8 mouse cellular contexts compared by ENCODE assay signal in genomic region chr11:119036934-119037779, GRCm38 (mm10). TPM values are rescaled to one million over a fixed set of nuclear protein-coding genes. Genes with fewer than 3 reads are reported as not detected.
DNase-seq lines count a peak whose midpoint lies in the region; ATAC-seq and TF ChIP-seq lines count a peak whose summit lies in the region.

No protein-coding gene starts in this region.

- peak; percentile 55 for DNase-seq in adrenal gland, postnatal 14 days
- DNase-seq in adrenal gland, postnatal 25 days: no peak
- peak; percentile 49 for DNase-seq in urinary bladder, postnatal 14 days (ENCODE audit: low spot score)
- DNase-seq in urinary bladder, postnatal 10 days (ENCODE audit: low spot score): no peak
- DNase-seq in left cerebral cortex, adult 8-10 months (ENCODE audit: low spot score in 2 of 2): no peak

- peak overlapping the region; percentile 81 for H3K4me2 ChIP-seq in intestine, postnatal 0 days (replicated peaks; ENCODE audit: low read depth)
- H3K4me2 ChIP-seq in midbrain, embryonic 16.5 days (ENCODE audit: low read length): peak overlapping the region; percentile 64

- H3K36me3 ChIP-seq in intestine, postnatal 0 days (ENCODE audit: control insufficient read depth, insufficient read depth): peaks cover 8% of the 10 kb centered on the region; the same call in 1 of the 2 replicates
- H3K36me3 ChIP-seq in midbrain, embryonic 16.5 days (ENCODE audit: control insufficient read depth, insufficient read depth, low read length): 0 out of 2 replicates have a peak, but pooled peaks cover 5% of the 10 kb centered on the region

- peak overlapping the region; percentile 48 for H3K4me3 ChIP-seq in intestine, postnatal 0 days (ENCODE audit: low read depth, low read length)
- H3K4me3 ChIP-seq in midbrain, embryonic 16.5 days (ENCODE audit: low read depth, low read length): peak overlapping the region; percentile 39

- H3K9me3 ChIP-seq in intestine, postnatal 0 days (ENCODE audit: control insufficient read depth): no peaks in the 10 kb centered on the region
- no peaks in the 10 kb centered on the region for H3K9me3 ChIP-seq in midbrain, embryonic 16.5 days (replicated peaks; ENCODE audit: control insufficient read depth, low read length, poor library complexity, severe bottlenecking)

- ATAC-seq in intestine, postnatal 0 days: no peak
- ATAC-seq in midbrain, embryonic 16.5 days: no peak
- no peak for ATAC-seq in megakaryocyte progenitor cell, adult 5-6 weeks (replicated peaks; ENCODE audit: poor library complexity)

- H3K9ac ChIP-seq in intestine, postnatal 0 days (ENCODE audit: low read depth, low read length): peak overlapping the region; percentile 11; the same call in 1 of the 2 replicates
- H3K9ac ChIP-seq in midbrain, embryonic 16.5 days (ENCODE audit: low read depth, low read length): peak overlapping the region; percentile 55

- TF ChIP-seq CTCF in intestine, postnatal 0 days (IDR thresholded peaks at IDR 0.05; ENCODE audit: low read depth): no peak

- no peak overlapping the region for H3K27ac ChIP-seq in intestine, postnatal 0 days (ENCODE audit: low read depth, low read length)
- no peak overlapping the region for H3K27ac ChIP-seq in midbrain, embryonic 16.5 days (ENCODE audit: low read length)

- peaks cover 54% of the 10 kb centered on the region for H3K27me3 ChIP-seq in intestine, postnatal 0 days (replicated peaks; ENCODE audit: control insufficient read depth, insufficient read depth, low read length)
- peaks cover 31% of the 10 kb centered on the region for H3K27me3 ChIP-seq in midbrain, embryonic 16.5 days (ENCODE audit: control insufficient read depth, insufficient read depth, low read depth, low read length)

- 12% methylated on average over 57 of the region's 57 CpGs for WGBS in intestine, postnatal 0 days
- WGBS in midbrain, embryonic 16.5 days: 6% methylated on average over 57 of the region's 57 CpGs

- peaks cover 19% of the 10 kb centered on the region; the same call in 1 of the 2 replicates for H3K4me1 ChIP-seq in intestine, postnatal 0 days (replicated peaks; ENCODE audit: control insufficient read depth, insufficient read depth, low read length)
- peaks cover 53% of the 10 kb centered on the region for H3K4me1 ChIP-seq in midbrain, embryonic 16.5 days (ENCODE audit: control insufficient read depth, insufficient read depth, low read length)

RNA-seq across cellular contexts. Expression of gene Cbx8, which starts 3.6 kb away (rescaled TPM):
- total RNA-seq in adrenal gland, postnatal 14 days (2021): 13.1 and 16.7 TPM in 2 replicates
- 9.2 and 13.0 TPM in 2 replicates for total RNA-seq in adrenal gland, postnatal 25 days (2021)
- 6.4 and 6.6 TPM in 2 replicates for polyA plus RNA-seq in intestine, postnatal 0 days (2015; fragmentation: Nextera tagmentation; extraction: Ambion mirVana)
- polyA plus RNA-seq in midbrain, embryonic 16.5 days (2015; fragmentation: Nextera tagmentation; extraction: Ambion mirVana): 8.5 and 8.6 TPM in 2 replicates
- 1.9 and 2.1 TPM in 2 replicates for total RNA-seq in megakaryocyte progenitor cell, adult 5-6 weeks (2015)
- total RNA-seq in megakaryocyte progenitor cell, adult 5-6 weeks (2017): 2.7 and 3.6 TPM in 2 replicates
- 10 to 100 TPM in 2 of 4 experiments, 1 to 10 TPM in 2; 7.1 to 16.7 (median 11.1) TPM for total RNA-seq in left cerebral cortex, adult 8-10 months (2022)

RNA-seq across cellular contexts. Expression of gene Cbx2, which starts 14.4 kb away (rescaled TPM):
- total RNA-seq in adrenal gland, postnatal 14 days (2021): 7.4 and 7.7 TPM in 2 replicates
- 8.9 and 9.8 TPM in 2 replicates for total RNA-seq in adrenal gland, postnatal 25 days (2021)
- 4.9 TPM in 2 replicates for polyA plus RNA-seq in intestine, postnatal 0 days (2015; fragmentation: Nextera tagmentation; extraction: Ambion mirVana)
- 13.3 and 18.0 TPM in 2 replicates for polyA plus RNA-seq in midbrain, embryonic 16.5 days (2015; fragmentation: Nextera tagmentation; extraction: Ambion mirVana)
- 1.8 and 2.8 TPM in 2 replicates for total RNA-seq in megakaryocyte progenitor cell, adult 5-6 weeks (2015)
- total RNA-seq in megakaryocyte progenitor cell, adult 5-6 weeks (2017): 3.0 and 3.2 TPM in 2 replicates
- total RNA-seq in left cerebral cortex, adult 8-10 months (2022): 1 to 10 TPM; 2.2 to 3.3 (median 2.6) TPM

RNA-seq across cellular contexts. Expression of gene Cbx4, which starts 48.9 kb away (rescaled TPM):
- total RNA-seq in adrenal gland, postnatal 14 days (2021): 105 and 156 TPM in 2 replicates
- 100 and 121 TPM in 2 replicates for total RNA-seq in adrenal gland, postnatal 25 days (2021)
- polyA plus RNA-seq in intestine, postnatal 0 days (2015; fragmentation: Nextera tagmentation; extraction: Ambion mirVana): 6.5 and 7.6 TPM in 2 replicates
- 23.9 and 25.6 TPM in 2 replicates for polyA plus RNA-seq in midbrain, embryonic 16.5 days (2015; fragmentation: Nextera tagmentation; extraction: Ambion mirVana)
- total RNA-seq in megakaryocyte progenitor cell, adult 5-6 weeks (2015): 19.9 and 21.5 TPM in 2 replicates
- 24.8 and 25.4 TPM in 2 replicates for total RNA-seq in megakaryocyte progenitor cell, adult 5-6 weeks (2017)
- total RNA-seq in left cerebral cortex, adult 8-10 months (2022): 10 to 100 TPM; 48.9 to 54.2 (median 50.0) TPM

RNA-seq across cellular contexts. Expression of gene Enpp7, which starts 49.2 kb away (rescaled TPM):
- not detected in 2 replicates for total RNA-seq in adrenal gland, postnatal 14 days (2021)
- not detected in 2 replicates for total RNA-seq in adrenal gland, postnatal 25 days (2021)
- polyA plus RNA-seq in intestine, postnatal 0 days (2015; fragmentation: Nextera tagmentation; extraction: Ambion mirVana): 30.9 and 32.3 TPM in 2 replicates
- polyA plus RNA-seq in midbrain, embryonic 16.5 days (2015; fragmentation: Nextera tagmentation; extraction: Ambion mirVana): not detected in 2 replicates
- not detected in 2 replicates for total RNA-seq in megakaryocyte progenitor cell, adult 5-6 weeks (2015)
- total RNA-seq in megakaryocyte progenitor cell, adult 5-6 weeks (2017): not detected in 2 replicates
- not detected for total RNA-seq in left cerebral cortex, adult 8-10 months (2022)

Comparison
In these comparisons a context has a peak if more than half of its experiments do, and no peak if none do; other contexts are left out.
1. DNase-seq: peak in adrenal gland, postnatal 14 days (single experiment) and urinary bladder, postnatal 14 days (single experiment); none in adrenal gland, postnatal 25 days (single experiment), urinary bladder, postnatal 10 days (single experiment) and left cerebral cortex, adult 8-10 months (0 of 2).